Mouse (Mus musculus): ENCODE measurements around the gene B3gnt7.

DNA sequence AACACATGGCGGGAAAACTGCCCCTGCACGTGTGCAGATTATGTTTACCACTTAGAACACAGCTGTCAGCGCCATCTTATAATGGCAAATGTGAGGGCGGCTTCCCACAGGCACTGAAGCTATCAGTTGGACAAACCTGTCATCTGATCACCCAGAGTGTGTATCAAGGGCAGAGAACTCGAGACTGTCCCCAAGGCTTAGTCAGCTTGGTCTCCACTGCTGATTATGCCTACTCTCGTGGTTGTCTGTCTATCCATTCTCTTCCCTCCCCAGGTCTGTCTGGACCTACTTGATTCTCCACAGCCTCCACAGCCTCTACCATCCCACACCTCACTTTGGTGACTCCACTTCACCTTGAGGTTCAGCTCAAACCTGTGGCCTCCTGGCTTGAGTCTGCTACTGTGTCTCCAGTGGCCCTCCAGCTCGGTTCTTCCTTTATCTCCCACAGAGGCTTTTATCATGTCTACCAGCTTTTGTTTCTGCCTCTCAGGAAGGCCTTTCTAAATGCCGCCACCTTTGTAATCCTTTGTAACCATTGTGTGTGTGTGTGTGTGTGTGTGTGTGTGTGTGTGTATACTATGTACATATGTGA lies 18.3 kb downstream of the B3gnt7 start:
- TF ChIP-seq EP300 (optimal IDR thresholded peaks at IDR 0.05) (no peak), CTCF (IDR thresholded peaks at IDR 0.05; ENCODE audit: low read depth) (no peak)

Measured in stomach, postnatal 0 days (tissue).